Comparison of ENCODE assay signal across 9 mouse cellular contexts in genomic region chr4:149958566-149958965, GRCm38 (mm10). TPM values are rescaled to one million over a fixed set of nuclear protein-coding genes. Genes with fewer than 3 reads are reported as not detected.
DNase-seq lines count a peak whose midpoint lies in the region; ATAC-seq and TF ChIP-seq lines count a peak whose summit lies in the region.
"Had no signal": no experiment of that assay in that cellular context is flagged by ENCODE, and none has a peak within 500 bp of the region (broad histone marks: within the 10 kb centered on the region; RNA-seq: fewer than 3 reads in every experiment).

No protein-coding gene starts in this region.

- 2% methylated on average over 5 of the region's 5 CpGs for WGBS in heart, embryonic 16.5 days
- 5% methylated on average over 5 of the region's 5 CpGs for WGBS in thymus, adult 2 months

- H3K4me2 ChIP-seq in heart, embryonic 16.5 days (ENCODE audit: low read depth, low read length): no peak overlapping the region

- peaks cover 12% of the 10 kb centered on the region for H3K4me1 ChIP-seq in heart, embryonic 16.5 days (ENCODE audit: control insufficient read depth, insufficient read depth, low read length)
- peaks cover 8% of the 10 kb centered on the region for H3K4me1 ChIP-seq in thymus, adult 2 months (replicated peaks; ENCODE audit: control insufficient read depth, insufficient read depth, low read length)

- 0 out of 2 replicates have a peak overlapping the region, but pooled peaks have one; percentile 16 for H3K27ac ChIP-seq in heart, embryonic 16.5 days (ENCODE audit: low read length)
- H3K27ac ChIP-seq in left cerebral cortex, adult 2 months: no peak overlapping the region
- no peak overlapping the region for H3K27ac ChIP-seq in thymus, adult 2 months (ENCODE audit: control insufficient read depth, insufficient read depth, low read length)

- H3K36me3 ChIP-seq in heart, embryonic 16.5 days (ENCODE audit: control insufficient read depth, insufficient read depth): no peaks in the 10 kb centered on the region
- H3K36me3 ChIP-seq in thymus, adult 2 months (ENCODE audit: control insufficient read depth, insufficient read depth, low read length): no peaks in the 10 kb centered on the region

- peaks cover 4% of the 10 kb centered on the region for H3K9me3 ChIP-seq in heart, embryonic 16.5 days (replicated peaks; ENCODE audit: control insufficient read depth, low read length)

- intact Hi-C loops in left cerebral cortex, adult 2 months (cut with DNase I): loop anchor here (1.0 to 2.0 kb wide), 3 partner anchors 120 to 206 kb away; no protein-coding TSS in a partner anchor

- TF ChIP-seq CTCF in left cerebral cortex, adult 2 months (IDR thresholded peaks at IDR 0.05): peak; percentile 97
- no peak for TF ChIP-seq CTCF in thymus, adult 2 months (IDR thresholded peaks at IDR 0.05; ENCODE audit: borderline replicate concordance, control insufficient read depth, extremely low read depth, insufficient read depth, low read length, poor library complexity)

- no peak overlapping the region for H3K4me3 ChIP-seq in heart, embryonic 16.5 days (ENCODE audit: low read length)
- no peak overlapping the region for H3K4me3 ChIP-seq in left cerebral cortex, adult 2 months
- no peak overlapping the region for H3K4me3 ChIP-seq in thymus, adult 2 months (ENCODE audit: control insufficient read depth, insufficient read depth, low read length)
- H3K4me3 ChIP-seq: megakaryocyte, embryonic 14.5 days had no signal

- peak; percentile 86 for DNase-seq in gastrocnemius, adult 18-20 months (ENCODE audit: low spot score)
- DNase-seq in gastrocnemius, postnatal 25 days: no peak
- peak; percentile 62 for DNase-seq in MEL-GATA-1-ER (ENCODE audit: extremely low read depth, low read depth)
- peak; percentile 87 for DNase-seq in cerebellum, adult 9-10 months
- peak; percentile 72 to 87 for DNase-seq in left cerebral cortex, adult 2 months (ENCODE audit: extremely low spot score in 1 of 2, low spot score in 2 of 2)
- DNase-seq in natural killer cell, adult 2 months (ENCODE audit: low spot score in 2 of 2): peak; percentile 63 to 78
- peak; percentile 78 for DNase-seq in thymus, adult 2 months

- TF ChIP-seq POLR2A in thymus, adult 2 months (IDR thresholded peaks at IDR 0.05; ENCODE audit: control insufficient read depth, extremely low read depth, insufficient read depth, low read length, poor library complexity): no peak

- ATAC-seq in heart, embryonic 16.5 days (replicated peaks; ENCODE audit: extremely low read depth, insufficient read depth, low FRiP score): no peak

- H3K27me3 ChIP-seq in heart, embryonic 16.5 days (ENCODE audit: control insufficient read depth, insufficient read depth, low read length): peaks cover 10% of the 10 kb centered on the region
- no peaks in the 10 kb centered on the region; the same call in 1 of the 2 replicates for H3K27me3 ChIP-seq in thymus, adult 2 months (ENCODE audit: control insufficient read depth, insufficient read depth, low read length)

- no peak overlapping the region for H3K9ac ChIP-seq in heart, embryonic 16.5 days (ENCODE audit: low read length)

RNA-seq across cellular contexts. Expression of gene Spsb1, which starts 3.7 kb away (rescaled TPM):
- 1 to 10 TPM; 5.9 to 9.6 TPM for total RNA-seq in gastrocnemius, adult 18-20 months (2021)
- 1 to 10 TPM; 5.2 to 8.2 TPM for total RNA-seq in gastrocnemius, postnatal 25 days (2021)
- 10.5 and 12.4 TPM in 2 replicates for polyA plus RNA-seq in heart, embryonic 16.5 days (2015; fragmentation: Nextera tagmentation; extraction: Ambion mirVana)
- 10 to 100 TPM; 15.2 to 17.5 TPM for total RNA-seq in left cerebral cortex, adult 2 months (2021)
- polyA plus RNA-seq in thymus, adult 2 months (2012; rRNA removed): 28.5 and 30.4 TPM in 2 replicates

RNA-seq across cellular contexts. Expression of gene H6pd, which starts 50.3 kb away (rescaled TPM):
- 10 to 100 TPM; 45.5 to 56.8 TPM for total RNA-seq in gastrocnemius, adult 18-20 months (2021)
- total RNA-seq in gastrocnemius, postnatal 25 days (2021): 10 to 100 TPM; 43.2 to 49.2 TPM
- 11.4 and 14.6 TPM in 2 replicates for polyA plus RNA-seq in heart, embryonic 16.5 days (2015; fragmentation: Nextera tagmentation; extraction: Ambion mirVana)
- total RNA-seq in left cerebral cortex, adult 2 months (2021): 10 to 100 TPM; 11.6 to 16.0 TPM
- polyA plus RNA-seq in thymus, adult 2 months (2012; rRNA removed): 138 and 152 TPM in 2 replicates
